In genomic region chr12:101975167-101975600, GRCm38 (mm10) we compare ENCODE assay signal across 8 mouse cellular contexts. TPM values are rescaled to one million over a fixed set of nuclear protein-coding genes. Genes with fewer than 3 reads are reported as not detected.
DNase-seq lines count a peak whose midpoint lies in the region; ATAC-seq lines count a peak whose summit lies in the region.

No protein-coding gene starts in this region.

- DNase-seq in embryo, embryonic 11.5 days (ENCODE audit: low read depth, low spot score): peak; percentile 29
- DNase-seq in embryo, embryonic 10 days (ENCODE audit: low spot score): no peak
- DNase-seq in spleen, adult 12 weeks (ENCODE audit: low spot score): peak; percentile 32
- no peak for DNase-seq in spleen, adult 18-20 months
- no peak for DNase-seq in midbrain, embryonic 14.5 days
- no peak for DNase-seq in urinary bladder, postnatal 4 days (ENCODE audit: low spot score in 2 of 2)
- DNase-seq in urinary bladder, postnatal 14 days (ENCODE audit: low spot score): no peak

- H3K4me1 ChIP-seq in hindbrain, embryonic 16.5 days (ENCODE audit: control insufficient read depth, insufficient read depth, low read depth, low read length): peaks cover 18% of the 10 kb centered on the region
- H3K4me1 ChIP-seq in midbrain, embryonic 14.5 days (ENCODE audit: control insufficient read depth, insufficient read depth, low read length): peaks cover 22% of the 10 kb centered on the region

- H3K36me3 ChIP-seq in hindbrain, embryonic 16.5 days (ENCODE audit: control insufficient read depth, insufficient read depth, low read length): no peaks in the 10 kb centered on the region
- H3K36me3 ChIP-seq in midbrain, embryonic 14.5 days (ENCODE audit: control insufficient read depth, insufficient read depth, low read length): no peaks in the 10 kb centered on the region

- no peaks in the 10 kb centered on the region for H3K27me3 ChIP-seq in hindbrain, embryonic 16.5 days (replicated peaks; ENCODE audit: control insufficient read depth, insufficient read depth, low read length)
- no peaks in the 10 kb centered on the region for H3K27me3 ChIP-seq in midbrain, embryonic 14.5 days (ENCODE audit: control insufficient read depth, insufficient read depth, low read length)

- peak overlapping the region; percentile 95 for H3K27ac ChIP-seq in hindbrain, embryonic 16.5 days (ENCODE audit: low read depth, low read length)
- H3K27ac ChIP-seq in midbrain, embryonic 14.5 days (replicated peaks; ENCODE audit: low read depth, low read length): peak overlapping the region; percentile 90

- peak overlapping the region; percentile 90 for H3K4me3 ChIP-seq in hindbrain, embryonic 16.5 days (ENCODE audit: low read length)
- peak overlapping the region; percentile 74 for H3K4me3 ChIP-seq in midbrain, embryonic 14.5 days (replicated peaks; ENCODE audit: low read depth, low read length)

- H3K9ac ChIP-seq in hindbrain, embryonic 16.5 days (ENCODE audit: low read depth, low read length): peak overlapping the region; percentile 79
- peak overlapping the region; percentile 93 for H3K9ac ChIP-seq in midbrain, embryonic 14.5 days (replicated peaks; ENCODE audit: low read length)

- H3K9me3 ChIP-seq in hindbrain, embryonic 16.5 days (ENCODE audit: control insufficient read depth, low read length): no peaks in the 10 kb centered on the region
- H3K9me3 ChIP-seq in midbrain, embryonic 14.5 days (ENCODE audit: control insufficient read depth, low read length): no peaks in the 10 kb centered on the region

- under 1% methylated on average over 23 of the region's 23 CpGs for WGBS in hindbrain, embryonic 16.5 days
- WGBS in midbrain, embryonic 14.5 days: 0% methylated on average over 23 of the region's 23 CpGs

- H3K4me2 ChIP-seq in hindbrain, embryonic 16.5 days (ENCODE audit: low read length): peak overlapping the region; percentile 84
- H3K4me2 ChIP-seq in midbrain, embryonic 14.5 days (ENCODE audit: low read length): peak overlapping the region; percentile 83

- peak; percentile 66 for ATAC-seq in hindbrain, embryonic 16.5 days
- ATAC-seq in midbrain, embryonic 14.5 days (ENCODE audit: low FRiP score, low TSS enrichment): no peak; the same call in none of the 2 replicates

RNA-seq across cellular contexts. Expression of gene Cpsf2, which starts 0.6 kb away (rescaled TPM):
- polyA plus RNA-seq in hindbrain, embryonic 16.5 days (2015; fragmentation: Nextera tagmentation; extraction: Ambion mirVana): 30.1 and 31.8 TPM in 2 replicates
- 32.3 and 37.4 TPM in 2 replicates for polyA plus RNA-seq in midbrain, embryonic 14.5 days (2014; fragmentation: Nextera tagmentation; extraction: Ambion mirVana)

RNA-seq across cellular contexts. Expression of gene Atxn3, which starts 17.1 kb away (rescaled TPM):
- polyA plus RNA-seq in hindbrain, embryonic 16.5 days (2015; fragmentation: Nextera tagmentation; extraction: Ambion mirVana): 9.0 and 9.7 TPM in 2 replicates
- polyA plus RNA-seq in midbrain, embryonic 14.5 days (2014; fragmentation: Nextera tagmentation; extraction: Ambion mirVana): 13.6 and 19.5 TPM in 2 replicates

Comparison
In these comparisons a context has a peak if more than half of its experiments do, and no peak if none do; other contexts are left out.
1. DNase-seq: peak in embryo, embryonic 11.5 days (single experiment) and spleen, adult 12 weeks (single experiment); none in embryo, embryonic 10 days (single experiment), spleen, adult 18-20 months (0 of 2), midbrain, embryonic 14.5 days (single experiment), urinary bladder, postnatal 4 days (0 of 2) and urinary bladder, postnatal 14 days (single experiment).